Mouse (Mus musculus) T-cell, adult 2 months (primary cell): Measurements from ENCODE around the gene Zfp553.
A peak's percentile ranks its signal among the peaks of the same experiment; 100 is the strongest.

Experiments used
- DNase-seq: peaks from one replicate; pipeline ENCODE4 v3.0.0; 2022; ENCODE audit warnings: low spot score

Gene Zfp553

GRCm38 (mm10) chr7:127232622-127233367 lies at the start of gene Zfp553, which contains the start of gene Sept1:
Zfp553 (plus strand) TSS chr7:127233061.
Sept1 (minus strand) TSS chr7:127233130.
- DNase-seq = peak; percentile 76

- no peak for DNase-seq
Measured at GRCm38 (mm10) chr7:127183345-127183744, 49.5 kb upstream of the Zfp553 start.

- DNase-seq = peak; percentile 27
Measured at GRCm38 (mm10) chr7:127183828-127184227, 49.0 kb upstream of the Zfp553 start.

GRCm38 (mm10) chr7:127184720-127185119 lies 48.1 kb upstream of the Zfp553 start:
- DNase-seq = no peak

- DNase-seq = peak; percentile 32
Measured at GRCm38 (mm10) chr7:127185601-127186000, 47.3 kb upstream of the Zfp553 start.

- no peak for DNase-seq
Measured at GRCm38 (mm10) chr7:127187351-127187750, 45.5 kb upstream of the Zfp553 start.

GRCm38 (mm10) chr7:127188305-127189276 lies 44.3 kb upstream of the Zfp553 start:
- peak; percentile 53 for DNase-seq

GRCm38 (mm10) chr7:127190672-127191071 lies 42.2 kb upstream of the Zfp553 start:
- no peak for DNase-seq

GRCm38 (mm10) chr7:127192989-127193388 lies 39.9 kb upstream of the Zfp553 start:
- no peak for DNase-seq

- no peak for DNase-seq
Measured at GRCm38 (mm10) chr7:127194011-127194632, 38.7 kb upstream of the Zfp553 start.

- DNase-seq = no peak
Measured at GRCm38 (mm10) chr7:127194633-127195029, 38.2 kb upstream of the Zfp553 start.

GRCm38 (mm10) chr7:127195544-127196295 lies 37.1 kb upstream of the Zfp553 start, which contains the start of gene Cd2bp2:
Cd2bp2 (minus strand) TSS chr7:127196050.
- DNase-seq = peak; percentile 97

GRCm38 (mm10) chr7:127196484-127196883 lies 36.4 kb upstream of the Zfp553 start:
- DNase-seq = no peak

- DNase-seq = no peak
Measured at GRCm38 (mm10) chr7:127206606-127207005, 26.3 kb upstream of the Zfp553 start.

GRCm38 (mm10) chr7:127207374-127208294 lies 25.2 kb upstream of the Zfp553 start:
- DNase-seq = no peak

GRCm38 (mm10) chr7:127208295-127208552 lies 24.6 kb upstream of the Zfp553 start, which contains the start of gene Tbc1d10b:
Tbc1d10b (minus strand) TSS chr7:127208468.
- no peak for DNase-seq

GRCm38 (mm10) chr7:127208553-127209438 lies 24.1 kb upstream of the Zfp553 start, which contains the start of gene Mylpf:
Mylpf (plus strand) TSS chr7:127208890.
- peak; percentile 97 for DNase-seq

- no peak for DNase-seq
Measured at GRCm38 (mm10) chr7:127209851-127210250, 23.0 kb upstream of the Zfp553 start.

- no peak for DNase-seq
Measured at GRCm38 (mm10) chr7:127210266-127210665, 22.6 kb upstream of the Zfp553 start.
